Mouse (Mus musculus) left cerebral cortex, postnatal 14 days (tissue): ENCODE measurements around the gene Lcp1. TPM values are rescaled to one million over a fixed set of nuclear protein-coding genes. Genes with fewer than 3 reads are reported as not detected.

Source experiments
- DNase-seq, 2 experiments: peaks; one replicate each; pipeline ENCODE4 v3.0.0; 2021 to 2022; ENCODE audit warnings: low spot score in 2 of 2, mixed read lengths in 1 of 2
- intact Hi-C: fragments of 180-260 bp; cut with DNase I; formaldehyde crosslinking; loops from one replicate; pipeline ENCODE4 v1.15.1; 2025
- total RNA-seq, 2 experiments: library from RNA; stranded (reverse); gene quantifications; 2 replicates each; pipeline ENCODE4 v1.2.3; 2021

Lcp1 gene
- total RNA-seq, 2 experiments from 2014 or later: 8.5 to 8.7 TPM

DNA sequence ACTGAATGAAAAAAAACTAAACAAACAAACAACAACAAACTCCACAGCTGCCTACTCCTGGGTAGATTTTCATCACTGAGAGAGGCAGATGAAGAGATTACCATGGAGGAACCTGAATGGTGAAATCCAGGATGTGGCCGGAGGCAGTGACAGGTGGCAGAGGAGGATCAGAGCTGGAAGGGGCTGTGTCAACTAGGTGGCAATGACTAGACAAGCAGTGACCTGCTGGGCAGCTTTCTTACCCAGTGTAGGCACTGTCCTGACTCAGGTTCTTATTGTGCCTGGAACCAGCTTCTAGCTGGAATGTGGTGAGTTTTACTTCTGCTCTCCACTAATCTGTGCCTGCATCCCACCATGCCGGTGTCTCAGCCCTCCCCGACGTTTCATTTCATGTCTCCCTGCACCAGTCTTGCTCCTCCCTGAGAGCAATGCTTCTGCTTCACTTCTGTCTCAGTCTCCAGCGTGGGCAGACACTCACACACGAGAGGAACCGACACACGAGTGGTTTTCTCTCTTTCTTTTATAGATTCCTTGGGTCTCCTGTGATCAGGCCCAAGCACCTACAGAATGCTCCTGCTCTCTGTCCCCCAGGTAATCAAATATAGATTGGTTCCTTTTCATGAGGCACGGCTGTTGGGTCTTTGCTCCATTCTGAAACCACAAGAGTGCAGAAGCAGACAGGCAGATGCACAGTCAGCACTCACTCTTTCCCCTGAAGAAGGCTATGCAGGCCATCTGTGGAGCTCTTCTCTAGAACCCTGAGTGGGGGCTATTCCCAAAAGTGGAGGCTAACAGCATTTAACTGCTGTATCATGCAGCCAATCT, 44.0 kb downstream of the Lcp1 start:
- intact Hi-C loops: no loop called here

GRCm38 (mm10) chr14:75175781-75176180, 44.9 kb downstream of the Lcp1 start:
- intact Hi-C loops: no loop called here
- DNase-seq: no peak

More for the DNA sequence above, 44.0 kb downstream of the Lcp1 start:
- no peak for DNase-seq

DNA sequence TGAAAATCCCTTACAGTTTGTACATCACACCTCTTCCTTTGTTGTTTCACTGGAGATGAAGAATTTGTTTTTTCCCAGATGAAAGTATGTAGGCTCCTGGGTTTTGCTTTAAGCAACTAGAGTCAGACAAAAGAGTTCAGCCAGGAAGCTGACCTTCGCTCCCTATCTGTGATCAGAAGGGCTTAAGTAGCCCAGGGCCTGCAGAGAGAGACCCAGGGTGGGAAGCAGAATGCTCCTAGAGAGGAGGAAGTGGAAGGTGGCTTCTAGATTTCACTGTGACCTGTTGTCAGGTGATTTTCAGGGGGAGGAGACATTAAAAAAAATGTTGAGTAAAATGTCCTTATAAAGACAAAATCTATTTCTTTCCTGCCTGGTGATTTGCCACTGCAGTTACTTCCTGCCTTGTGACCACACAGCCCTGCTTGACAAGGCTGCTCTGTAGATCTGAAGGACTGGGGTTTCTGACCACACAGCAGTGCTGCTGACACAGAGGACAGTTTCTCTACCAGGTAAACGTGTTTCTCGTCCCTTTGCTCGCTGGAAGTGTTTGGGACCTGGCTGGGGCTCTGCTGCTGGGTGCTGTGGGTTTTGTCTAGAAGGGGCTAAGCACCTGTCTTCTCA, 45.6 kb downstream of the Lcp1 start:
- intact Hi-C loops: no loop called here
- DNase-seq: no peak

DNA sequence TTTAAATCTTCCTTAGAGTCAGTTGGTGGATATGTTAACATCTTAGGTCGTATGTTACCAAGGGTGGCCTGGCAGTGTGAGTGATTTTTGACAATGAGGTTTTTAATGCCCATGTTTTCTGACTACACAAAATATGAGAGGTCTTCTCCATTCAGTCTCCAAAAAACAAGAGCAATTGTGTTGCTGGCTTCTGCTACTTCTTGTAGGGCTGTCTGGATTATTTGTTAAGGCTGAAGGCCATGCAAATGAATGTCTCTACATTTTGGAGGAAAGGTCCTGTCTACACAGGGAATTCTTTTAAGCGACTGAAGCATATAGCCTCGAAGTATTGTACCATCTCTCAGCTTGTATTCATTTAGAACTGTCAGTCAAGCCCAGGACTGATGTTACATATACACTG, 46.5 kb downstream of the Lcp1 start:
- intact Hi-C loops: no loop called here

DNA sequence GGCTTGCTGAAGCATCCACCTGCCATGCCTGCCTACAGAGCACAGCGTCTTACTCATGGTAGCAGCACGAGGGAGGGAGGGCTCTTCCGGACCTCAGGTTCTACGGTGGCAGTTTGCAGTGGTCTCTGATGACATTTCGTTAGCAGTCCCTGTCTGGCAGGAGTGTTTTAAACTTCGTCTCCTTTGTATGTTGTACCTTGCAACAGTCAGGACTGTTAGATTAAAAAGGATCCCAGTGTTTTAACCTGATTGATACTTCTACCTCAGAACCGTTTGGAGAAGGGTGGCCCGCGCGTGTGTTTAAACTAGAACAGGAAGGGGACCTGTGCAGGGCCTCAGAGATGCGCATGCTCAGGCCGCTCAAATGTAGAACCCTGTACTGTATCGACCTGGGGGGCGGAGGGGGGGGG, 47.5 kb downstream of the Lcp1 start:
- no peak for DNase-seq
- intact Hi-C loops: no loop called here

More for the DNA sequence above, 46.5 kb downstream of the Lcp1 start:
- no peak for DNase-seq

DNA sequence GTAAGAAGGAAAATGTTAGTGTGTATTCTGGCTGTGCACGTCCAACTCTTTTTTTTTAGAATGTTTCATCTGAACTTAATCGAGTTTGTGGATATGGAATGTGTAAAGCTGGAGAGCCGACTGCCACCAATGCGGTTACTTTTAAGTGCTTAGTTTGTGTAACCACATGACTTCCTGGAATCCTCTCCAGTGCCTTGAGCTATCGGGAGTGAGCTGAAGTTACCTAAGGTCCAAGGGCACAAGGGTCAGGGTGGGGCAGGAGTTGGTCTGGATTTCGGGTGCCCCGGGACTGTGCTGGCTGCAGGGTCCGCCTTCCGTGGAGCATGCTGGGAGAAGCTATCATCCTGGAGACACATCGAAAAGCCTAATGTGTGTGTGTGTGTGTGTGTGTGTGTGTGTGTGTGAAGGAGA, 47.9 kb downstream of the Lcp1 start:
- intact Hi-C loops: no loop called here

DNA sequence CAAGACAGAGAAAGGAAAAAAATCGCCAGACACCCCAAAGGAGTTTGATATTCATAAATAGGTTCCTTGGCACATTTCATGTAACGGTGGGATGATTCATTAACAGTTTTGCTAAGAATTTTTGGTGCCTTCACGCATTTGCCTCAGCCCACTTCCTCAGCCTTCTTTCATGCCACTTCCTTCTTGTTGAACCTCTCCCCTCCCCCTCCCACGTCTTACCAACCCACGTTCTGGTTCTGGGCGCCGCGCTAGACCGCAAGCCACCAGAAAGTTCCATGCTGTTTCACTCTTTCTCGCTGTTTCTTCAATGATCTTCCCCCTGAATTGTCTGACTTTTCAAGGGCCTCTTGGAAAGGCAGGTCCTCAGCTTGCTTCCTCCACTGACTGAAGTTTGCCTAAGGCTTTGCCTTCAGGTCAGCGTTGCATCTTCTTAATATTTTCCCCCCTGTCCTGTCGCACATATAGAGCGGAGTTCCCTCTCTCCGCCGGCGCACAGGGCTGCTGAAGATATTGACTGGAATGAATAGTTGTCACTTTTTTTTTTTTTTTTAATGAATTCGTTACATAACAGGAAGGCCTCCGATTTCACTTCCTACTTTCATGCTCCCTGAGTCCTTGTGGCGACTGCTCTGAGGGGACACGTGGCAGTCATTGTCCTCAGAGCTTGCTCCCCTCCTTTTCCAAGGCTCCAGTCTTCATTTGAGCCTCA, 48.5 kb downstream of the Lcp1 start:
- intact Hi-C loops: no loop called here
- peak; percentile 29 to 30 for DNase-seq

More for the DNA sequence above, 47.9 kb downstream of the Lcp1 start:
- no peak for DNase-seq

DNA sequence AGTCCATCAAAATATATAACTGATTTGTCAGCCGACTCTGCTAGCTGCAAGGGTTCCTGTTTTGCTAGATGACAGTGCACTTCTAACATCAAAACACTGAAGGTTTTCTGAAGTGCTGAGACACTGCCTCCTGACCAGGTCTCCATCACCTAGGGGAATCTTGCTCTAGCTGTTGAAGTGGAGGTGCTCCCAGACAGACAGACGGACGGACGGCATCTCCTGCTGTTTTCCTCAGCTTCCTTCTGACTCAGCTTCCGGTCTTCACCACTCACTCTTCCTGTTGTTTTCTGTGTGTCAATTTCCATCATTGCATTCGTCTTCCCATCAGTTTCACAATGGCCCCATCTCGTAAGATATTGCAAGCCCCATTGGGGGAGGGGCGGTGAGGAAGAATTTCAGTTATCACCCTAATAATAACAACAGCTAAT, 49.7 kb downstream of the Lcp1 start:
- intact Hi-C loops: no loop called here

DNA sequence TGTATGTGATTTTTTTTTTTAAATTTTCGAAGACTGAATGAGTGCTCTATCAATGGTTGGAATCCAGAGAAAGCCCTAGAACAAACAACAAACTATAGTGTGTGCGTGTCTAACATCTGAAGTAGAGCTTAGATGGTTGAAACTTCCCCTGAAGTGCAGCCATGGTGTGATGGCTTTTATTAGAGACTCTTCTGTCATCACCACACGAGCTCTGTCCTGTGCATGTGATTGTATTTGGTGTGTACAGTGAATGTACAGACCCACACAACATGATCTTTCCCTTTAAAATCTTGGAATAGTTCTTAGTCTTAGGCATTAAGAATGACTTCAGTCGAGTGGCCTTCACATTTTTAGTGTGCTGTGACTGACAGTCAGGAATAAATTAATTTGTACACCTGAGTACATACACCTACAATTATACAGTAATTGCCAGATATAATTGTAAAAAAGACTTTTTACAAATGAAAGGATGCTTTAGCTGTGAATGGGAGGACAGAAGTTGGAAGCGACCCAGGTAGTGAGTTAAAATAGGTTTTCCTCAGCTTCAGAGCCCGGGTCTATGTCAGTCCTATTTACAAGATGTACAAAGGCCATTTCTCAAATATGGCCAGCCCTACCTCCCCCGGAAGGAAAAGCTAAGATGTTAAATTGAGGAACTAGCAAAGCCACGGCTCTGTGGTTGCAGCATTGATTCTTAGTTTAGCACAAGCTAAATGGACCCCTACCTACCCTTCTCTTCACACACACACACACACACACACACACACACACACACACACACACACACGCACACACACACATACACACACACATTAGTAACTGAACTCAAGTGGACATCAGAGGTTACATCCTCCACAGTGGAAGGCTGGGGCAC, 50.4 kb downstream of the Lcp1 start:
- intact Hi-C loops: no loop called here

More for the DNA sequence above, 49.7 kb downstream of the Lcp1 start:
- no peak for DNase-seq

GRCm38 (mm10) chr14:75182378-75182777, 51.5 kb downstream of the Lcp1 start:
- DNase-seq: no peak
- intact Hi-C loops: no loop called here

More for the DNA sequence above, 50.4 kb downstream of the Lcp1 start:
- DNase-seq: no peak

- DNase-seq: no peak
- intact Hi-C loops: no loop called here
Measured at GRCm38 (mm10) chr14:75182831-75183230, 51.9 kb downstream of the Lcp1 start.

DNA sequence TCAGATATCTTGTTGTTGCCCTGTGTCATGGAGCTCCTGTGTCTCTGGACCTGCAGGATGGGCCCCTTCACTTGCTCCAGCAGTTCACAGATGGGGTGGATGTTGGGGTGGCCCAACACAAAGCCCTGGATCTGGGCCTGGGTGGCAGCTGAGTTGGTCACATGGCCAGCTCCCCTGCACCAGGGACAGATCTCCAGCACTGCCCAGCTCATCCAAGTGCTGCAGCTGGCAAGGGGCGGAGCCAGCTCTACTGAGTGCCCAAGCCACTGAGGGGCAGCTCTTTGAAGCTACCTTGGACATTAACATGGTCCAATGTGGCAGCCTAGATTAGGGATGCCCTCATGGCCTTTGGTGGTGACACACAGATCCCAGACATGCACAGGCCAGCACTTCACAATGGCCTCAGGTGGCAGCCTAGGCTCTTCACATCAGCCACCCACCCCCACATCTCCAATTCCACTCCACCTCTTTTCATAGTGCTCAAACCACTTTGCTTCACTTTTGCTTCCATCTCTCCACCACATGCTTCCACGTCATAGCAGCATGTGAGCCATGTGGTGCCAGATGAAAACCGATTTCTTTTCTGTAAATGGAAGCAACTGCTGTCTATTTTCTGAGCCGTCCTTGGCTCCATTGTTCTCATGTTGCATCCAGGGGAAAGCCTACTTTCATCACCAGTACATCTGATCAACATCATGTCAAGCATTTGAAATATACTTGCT, 53.3 kb downstream of the Lcp1 start:
- intact Hi-C loops: no loop called here
- no peak for DNase-seq

DNA sequence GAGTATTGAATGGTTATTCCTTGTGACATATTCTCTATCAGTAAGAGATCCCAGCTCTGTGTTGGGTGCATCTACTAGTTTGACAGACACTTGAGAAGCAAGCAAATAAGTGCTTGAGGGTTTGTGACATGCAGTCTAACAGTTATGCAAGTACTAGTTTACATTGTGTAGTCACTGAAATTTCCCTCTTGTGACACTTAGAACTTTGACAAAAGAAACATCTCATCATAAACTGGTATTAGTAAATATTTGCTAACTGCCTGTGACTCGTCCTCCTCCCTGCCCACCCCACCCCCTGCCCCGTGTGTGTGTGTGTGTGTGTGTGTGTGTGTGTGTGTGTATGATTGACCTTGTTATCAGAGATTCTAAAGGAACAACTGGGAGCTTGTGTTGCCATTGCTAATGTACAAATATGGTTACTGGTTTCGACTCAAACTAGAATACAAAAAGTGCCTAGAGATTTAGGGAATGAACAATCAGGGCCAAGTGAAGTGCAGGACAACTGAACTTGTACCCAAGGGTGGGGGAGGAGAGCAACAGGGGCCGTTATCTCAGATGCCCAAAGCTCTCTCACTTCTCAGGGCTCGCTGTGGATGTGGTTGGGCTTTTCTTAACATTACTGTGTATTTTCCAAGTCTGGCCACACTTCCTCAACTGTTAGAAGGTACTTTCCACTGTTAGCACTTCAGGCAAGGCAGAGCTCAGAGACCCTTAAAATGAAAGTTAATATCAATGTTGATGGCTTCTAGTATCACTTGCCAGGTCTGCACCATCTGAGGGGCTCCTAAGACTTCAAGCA, 55.1 kb downstream of the Lcp1 start:
- intact Hi-C loops: no loop called here
- DNase-seq: no peak

- no peak for DNase-seq
- intact Hi-C loops: no loop called here
Measured at GRCm38 (mm10) chr14:75186858-75187415, 56.0 kb downstream of the Lcp1 start.

GRCm38 (mm10) chr14:75188521-75188920, 57.6 kb downstream of the Lcp1 start:
- intact Hi-C loops: no loop called here

DNA sequence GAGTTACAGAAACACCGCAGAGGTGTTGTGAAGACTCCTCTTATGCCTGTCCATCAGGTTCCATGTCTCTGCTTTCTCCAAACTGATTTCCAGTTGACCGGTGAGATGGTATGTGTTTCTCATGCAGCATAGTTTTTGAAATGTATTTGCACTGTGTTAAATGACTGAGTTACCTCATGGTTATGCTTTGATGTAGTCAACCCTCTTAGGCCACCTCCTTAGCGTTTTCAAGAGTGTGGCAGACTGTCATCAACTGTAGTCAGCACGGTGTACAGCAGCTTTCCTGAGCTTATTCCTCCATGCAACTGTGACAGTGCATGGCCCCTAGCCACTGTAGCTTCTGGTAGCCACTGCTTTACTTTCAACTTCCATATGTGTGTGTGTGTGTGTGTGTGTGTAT, 58.1 kb downstream of the Lcp1 start:
- intact Hi-C loops: no loop called here

More at GRCm38 (mm10) chr14:75188521-75188920, 57.6 kb downstream of the Lcp1 start:
- DNase-seq: no peak

DNA sequence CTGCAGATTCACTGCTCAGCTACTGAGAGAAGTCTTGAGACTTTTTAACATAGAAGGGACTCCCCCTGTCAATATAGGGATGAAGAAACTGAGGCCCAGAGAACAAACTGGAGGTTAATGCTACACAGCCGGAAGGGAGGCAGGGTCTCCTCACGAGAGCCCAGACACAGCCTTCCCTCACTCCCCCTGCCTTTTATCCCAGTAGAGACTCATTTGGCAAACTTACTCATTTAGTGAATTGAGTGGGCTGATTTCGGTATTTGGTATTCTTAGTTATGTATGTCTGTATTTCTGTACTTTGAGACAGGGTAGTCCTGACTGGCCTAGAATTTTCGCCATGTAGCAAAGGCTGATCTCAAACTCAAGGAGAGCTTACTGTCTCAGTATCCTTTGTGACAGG, 59.8 kb downstream of the Lcp1 start:
- intact Hi-C loops: no loop called here
- DNase-seq: no peak

More for the DNA sequence above, 58.1 kb downstream of the Lcp1 start:
- DNase-seq: no peak

GRCm38 (mm10) chr14:75192427-75192826, 61.5 kb downstream of the Lcp1 start:
- intact Hi-C loops: no loop called here
- no peak for DNase-seq
